Mouse (Mus musculus) erythroid progenitor cell, adult 5-6 weeks (primary cell): ENCODE measurements around the gene Cpa4. TPM values are rescaled to one million over a fixed set of nuclear protein-coding genes. Genes with fewer than 3 reads are reported as not detected.
A peak's percentile ranks its signal among the peaks of the same experiment; 100 is the strongest.

ENCODE experiments used
- ATAC-seq: replicated peaks from 2 replicates; pipeline ENCODE4 v1.8.0; 2016; ENCODE audit warnings: moderate number of reproducible peaks, mild to moderate bottlenecking, moderate TSS enrichment, inconsistent platforms; ENCODE audit not compliant: poor library complexity, low FRiP score, severe bottlenecking
- total RNA-seq, 2 experiments: library from RNA; stranded (forward) in 1 of 2; stranded (reverse) in 1 of 2; fragments of 150-400 nt in 1 of 2; fragments of 186-747, 209-891 nt in 1 of 2; gene quantifications; 2 replicates each; pipeline versions ENCODE4 v1.2.3 to v1.2.4; 2015 to 2017; ENCODE audit warnings: low replicate concordance in 2 of 2

Cpa4 gene
- total RNA-seq (2015; ENCODE audit: low replicate concordance) (not detected in 2 replicates), total RNA-seq (2017; ENCODE audit: low replicate concordance) (not detected in 2 replicates)

DNA sequence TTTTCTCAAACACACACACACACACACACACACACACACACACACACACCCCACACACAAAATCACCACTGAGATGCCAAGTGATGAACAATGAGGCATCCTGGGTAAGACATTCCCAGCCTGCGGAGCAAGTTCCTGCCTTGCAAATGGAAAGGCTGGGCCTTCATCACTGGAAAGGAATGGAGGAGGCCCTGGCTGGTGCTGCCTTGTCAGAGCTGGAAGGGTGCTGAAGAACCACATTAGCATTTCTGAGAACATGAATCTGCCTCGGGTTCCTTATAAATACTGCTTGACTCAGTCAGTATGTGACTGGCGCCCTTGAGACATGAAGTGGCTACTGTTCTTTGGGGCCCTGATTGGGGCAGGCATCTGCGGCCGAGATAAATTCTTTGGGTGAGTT, at the start of gene Cpa4:
TSS of gene Cpa4 (plus strand) at position 301 of the 400 bp plus-strand sequence.
- ATAC-seq: no peak

DNA sequence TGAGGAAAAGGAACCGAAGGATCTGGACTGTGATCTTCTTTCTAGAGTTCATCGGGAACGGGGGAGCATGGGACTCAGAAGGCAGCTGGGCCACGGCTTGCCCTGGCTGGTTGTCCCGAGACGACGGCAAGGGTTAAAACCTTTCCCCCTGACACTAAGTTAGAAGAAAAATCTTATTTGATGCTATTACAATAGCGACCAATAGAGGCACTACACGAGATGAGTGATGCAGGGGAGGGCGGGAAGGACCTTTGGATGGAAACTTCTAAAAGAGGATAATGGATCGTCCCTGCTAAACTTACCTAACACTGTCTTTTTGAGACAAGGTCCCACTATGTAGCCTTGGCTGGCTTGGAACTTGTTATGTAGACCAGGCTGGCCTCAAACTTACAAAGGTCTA, 47.8 kb upstream of the Cpa4 start:
- ATAC-seq: 0 out of 2 replicates have a peak, but pooled peaks have one; percentile 14

DNA sequence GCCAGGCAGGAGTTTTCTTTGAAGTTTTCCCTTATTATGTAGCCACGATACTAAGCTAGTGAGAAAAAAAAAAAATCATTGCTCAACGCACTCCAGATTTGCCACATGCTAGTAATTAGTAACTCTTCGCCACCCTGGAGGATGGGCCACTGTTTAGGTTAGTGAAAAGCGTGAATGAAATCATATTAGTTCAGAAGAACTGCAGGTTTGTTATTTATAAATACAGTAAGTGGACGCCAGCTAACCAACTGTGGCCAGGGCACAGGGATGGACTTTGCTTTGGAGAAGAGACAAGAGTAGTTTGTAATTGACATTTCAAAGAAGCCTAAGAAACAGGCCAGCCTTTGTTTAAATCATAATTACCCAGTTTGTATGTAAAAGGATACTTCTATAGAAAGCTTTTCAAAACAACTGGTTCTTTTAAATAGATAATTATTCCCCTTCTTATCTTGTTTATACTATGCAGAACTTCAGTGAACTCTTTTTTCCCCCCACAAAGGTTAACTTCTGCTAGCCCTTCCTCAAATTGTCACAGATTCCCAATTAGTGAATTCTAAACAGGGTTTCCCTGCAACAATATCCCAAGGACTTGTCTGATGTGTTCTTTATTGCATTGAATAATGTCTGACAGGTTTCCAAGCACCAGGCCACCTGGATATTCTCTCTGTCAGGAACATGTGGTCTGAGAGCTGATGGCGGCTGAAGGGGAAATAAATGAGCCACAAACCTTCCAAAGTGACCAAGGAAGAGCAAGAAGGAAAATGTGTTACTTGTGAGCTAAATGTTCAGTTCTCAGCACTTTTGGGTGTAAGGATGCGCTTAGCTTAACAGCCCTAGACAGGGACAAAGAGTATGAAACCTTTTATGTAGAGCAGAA, 42.5 kb upstream of the Cpa4 start:
- ATAC-seq: no peak

DNA sequence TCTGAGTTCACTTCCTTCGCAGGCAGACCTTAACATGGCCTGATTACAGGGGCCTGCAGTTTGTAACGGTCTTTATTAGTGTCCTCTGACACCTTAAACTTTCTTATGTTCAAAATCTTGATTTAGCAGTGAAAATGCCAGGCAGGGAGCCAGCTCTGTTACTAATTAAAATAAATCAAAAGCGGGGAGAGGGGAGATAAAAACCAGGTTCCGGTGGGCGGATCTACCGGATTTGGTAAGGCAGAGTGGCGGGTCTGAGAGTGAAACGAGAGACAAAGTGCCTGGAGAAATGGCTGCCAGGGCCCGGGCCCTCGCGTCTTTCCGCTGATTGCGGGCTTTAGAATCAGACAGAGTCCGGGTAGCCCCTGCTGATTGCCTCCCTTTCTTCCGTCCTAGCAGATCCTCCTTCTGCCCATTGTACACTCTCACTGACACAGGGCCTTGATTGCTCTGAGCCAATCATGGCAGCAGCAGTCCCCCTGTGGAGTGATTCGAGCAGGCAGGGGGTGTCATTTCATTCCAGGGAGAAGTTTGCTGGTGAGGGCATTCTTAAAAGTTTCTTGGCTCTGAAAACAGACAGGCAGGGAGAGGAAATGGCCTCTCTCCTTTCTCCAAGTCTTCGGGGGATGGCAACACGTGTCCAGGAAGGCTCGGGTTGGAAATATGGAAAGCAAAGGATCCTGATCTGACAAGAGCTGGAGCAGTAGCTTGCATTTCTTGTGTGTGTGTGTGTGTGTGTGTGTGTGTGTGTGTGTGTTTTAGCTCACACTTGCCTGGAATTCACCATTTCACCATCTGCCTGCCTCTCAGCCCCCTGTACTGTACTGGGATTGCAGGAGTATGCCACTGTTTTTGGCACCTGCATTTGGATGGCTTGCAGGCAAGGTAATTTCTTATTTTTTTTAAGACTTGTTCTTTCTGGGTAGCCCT, 41.3 kb upstream of the Cpa4 start:
- ATAC-seq: no peak

DNA sequence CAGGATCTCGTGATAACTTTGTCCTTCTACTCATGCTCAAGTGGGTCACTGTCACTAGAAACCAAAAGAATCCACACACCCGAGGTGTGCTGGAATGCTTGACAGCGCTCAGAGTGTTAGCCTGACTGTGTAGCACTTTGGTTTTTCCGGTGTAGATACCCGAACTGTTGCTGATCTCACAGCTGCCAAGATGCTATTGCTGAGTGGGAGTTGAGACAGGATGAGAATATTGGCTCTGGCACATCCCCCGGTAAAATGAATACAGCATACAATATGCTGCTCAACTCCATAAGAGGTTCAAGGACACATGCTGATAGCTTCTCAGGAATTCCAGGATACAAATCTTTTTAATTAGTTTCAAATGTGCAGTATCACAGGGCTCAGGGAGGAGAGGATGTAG, 39.4 kb upstream of the Cpa4 start:
- ATAC-seq: no peak

DNA sequence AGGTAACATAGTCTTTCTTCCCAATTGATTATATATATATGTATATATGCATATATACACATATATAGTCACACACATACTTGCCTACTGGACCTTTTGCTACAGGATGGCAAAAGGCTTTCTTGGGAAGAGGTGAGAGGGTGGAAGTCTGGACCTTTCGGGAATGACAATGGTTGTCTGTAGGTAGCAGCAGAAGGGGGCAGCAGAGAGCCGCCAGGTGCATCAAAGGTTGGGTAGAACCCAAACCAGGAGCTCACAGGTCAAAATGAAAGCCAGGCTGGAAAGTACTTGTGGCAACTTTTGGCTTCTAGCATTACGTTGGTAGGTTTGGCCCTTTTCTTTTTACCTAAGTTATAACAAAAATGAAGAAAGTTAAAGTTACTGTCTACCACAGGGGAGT, 32.8 kb upstream of the Cpa4 start:
- no peak for ATAC-seq

DNA sequence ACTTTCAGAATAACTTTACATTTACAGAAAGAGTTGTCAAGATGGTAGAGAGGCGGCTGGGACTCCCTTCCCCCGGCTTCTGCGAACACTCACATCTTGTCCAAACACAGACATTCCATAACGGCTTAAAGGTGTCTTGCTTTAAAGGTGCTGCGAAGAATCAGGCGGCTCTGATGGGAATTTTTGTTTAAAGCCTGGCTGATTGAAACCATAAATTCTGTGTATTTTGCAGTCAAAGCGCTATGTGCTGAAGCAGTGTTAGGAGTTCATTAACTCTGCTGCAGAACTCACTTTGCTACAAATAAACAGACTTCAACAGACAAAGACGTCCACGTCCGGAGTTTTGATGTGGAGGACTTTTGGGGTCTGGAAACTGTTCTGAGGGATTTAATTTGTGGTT, 29.9 kb upstream of the Cpa4 start:
- ATAC-seq: no peak

DNA sequence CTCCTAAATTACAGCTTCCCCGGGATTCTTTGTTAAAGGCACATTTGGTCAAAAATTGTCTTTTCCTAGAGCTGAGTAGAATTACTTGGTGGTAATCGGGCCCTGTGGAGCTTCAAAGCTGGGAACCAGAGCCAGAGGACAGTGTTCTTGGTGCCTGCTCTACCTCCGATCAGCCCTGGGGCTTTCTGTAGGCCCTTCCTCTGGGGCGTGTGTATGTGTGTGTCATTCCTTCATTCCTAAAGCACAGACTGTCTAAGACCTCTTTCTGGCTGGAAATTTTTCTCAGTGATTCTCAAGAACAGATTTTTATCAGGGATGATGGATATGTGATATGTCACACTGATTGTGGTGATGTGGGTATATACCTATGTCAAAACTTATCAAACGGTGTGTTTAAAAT, 29.4 kb upstream of the Cpa4 start:
- ATAC-seq: no peak

DNA sequence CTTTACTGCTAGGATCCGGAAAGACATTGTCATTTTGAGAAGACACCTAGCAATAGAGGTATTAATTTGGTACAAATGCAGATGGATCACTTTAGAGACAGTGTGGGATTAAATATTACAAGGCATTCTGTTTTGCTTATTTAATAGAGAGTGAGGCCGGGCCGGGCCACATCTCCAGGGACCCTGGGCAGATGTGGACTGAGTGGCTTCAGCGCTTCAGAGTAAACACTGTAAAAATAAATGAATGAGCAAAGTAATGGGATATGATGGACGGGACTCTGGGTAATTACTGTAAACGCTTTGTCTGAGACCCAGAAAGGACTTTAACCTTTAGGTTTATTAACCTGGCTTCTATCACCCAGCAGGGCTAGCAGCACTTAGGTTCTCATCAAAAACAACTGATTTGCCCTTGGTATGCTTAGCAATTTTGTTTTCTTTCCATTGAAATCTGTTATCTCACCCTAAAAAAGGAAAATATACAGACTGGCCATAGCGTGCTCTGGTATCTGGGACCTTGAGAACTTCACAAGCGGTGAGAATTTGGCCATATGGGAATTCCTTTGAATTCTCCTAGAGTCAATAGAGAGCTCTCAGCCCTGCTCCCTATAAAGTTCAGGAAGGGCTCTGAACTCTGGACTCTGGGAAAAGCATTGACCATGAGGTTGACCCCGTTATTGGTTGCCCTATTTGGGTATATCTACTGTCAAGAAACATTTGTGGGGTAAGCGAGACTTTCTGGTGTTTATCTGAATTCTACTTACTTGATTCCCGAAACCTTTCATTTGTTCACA, 27.0 kb upstream of the Cpa4 start, which contains the start of gene Cpa2:
TSS of gene Cpa2 (plus strand) at position 574 of the 791 bp plus-strand sequence.
- no peak for ATAC-seq

DNA sequence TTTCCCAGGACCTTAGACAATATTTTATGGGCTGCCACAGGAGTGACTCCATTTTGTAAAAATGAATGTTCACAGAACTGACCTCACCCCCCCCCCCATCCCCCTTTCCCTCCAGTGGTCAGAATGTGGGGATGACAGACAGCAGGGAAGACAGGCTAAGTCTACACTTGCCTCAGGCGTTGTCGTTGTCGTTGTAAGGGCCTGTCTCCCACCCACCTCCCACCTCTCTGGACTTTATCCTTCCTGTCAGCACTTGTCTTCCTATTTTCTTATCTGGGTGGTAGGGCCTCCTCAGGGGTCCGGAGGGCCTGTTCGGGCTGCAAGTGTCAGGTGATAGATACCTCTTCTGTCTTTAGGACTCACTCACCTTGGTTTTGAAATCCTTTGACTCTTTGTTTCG, 25.9 kb upstream of the Cpa4 start:
- ATAC-seq: no peak

DNA sequence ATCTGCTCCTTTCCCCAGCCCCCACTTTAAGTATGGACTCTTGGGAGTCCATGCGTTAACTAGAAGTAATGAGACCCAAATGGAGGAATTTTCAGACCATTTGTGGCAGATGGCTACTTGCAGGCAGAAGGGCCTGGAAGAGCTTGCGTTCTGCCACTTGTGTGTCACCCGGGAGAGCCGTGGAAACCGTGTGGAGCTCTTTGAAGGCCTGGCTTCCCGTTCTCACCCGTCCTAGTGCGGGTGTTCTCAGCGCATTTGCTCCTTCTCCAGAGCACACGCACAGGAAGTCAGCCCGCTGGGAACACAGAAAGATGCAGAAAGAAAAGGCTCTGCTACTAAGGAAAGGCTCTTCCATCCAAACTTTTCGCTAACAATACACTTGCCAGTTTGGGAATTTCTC, 25.1 kb upstream of the Cpa4 start:
- no peak for ATAC-seq

DNA sequence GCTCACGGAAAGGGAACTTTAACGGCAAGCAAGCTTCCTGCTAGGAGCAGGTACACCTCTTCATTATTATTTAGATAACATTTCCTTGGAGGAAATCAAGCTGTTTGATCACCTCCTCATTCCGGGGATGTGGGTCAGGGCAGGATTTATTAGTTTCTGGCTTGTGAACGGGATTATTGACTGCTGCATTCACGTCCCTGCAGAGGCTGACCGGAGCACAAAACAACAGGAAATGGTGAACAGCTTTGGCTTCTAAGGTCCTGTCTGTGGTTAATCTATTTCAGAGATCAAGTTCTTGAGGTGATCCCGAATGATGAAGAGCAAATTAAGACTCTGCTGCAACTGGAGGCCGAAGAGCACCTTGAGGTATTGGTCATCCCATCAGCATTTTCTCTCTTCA, 24.3 kb upstream of the Cpa4 start:
- no peak for ATAC-seq

DNA sequence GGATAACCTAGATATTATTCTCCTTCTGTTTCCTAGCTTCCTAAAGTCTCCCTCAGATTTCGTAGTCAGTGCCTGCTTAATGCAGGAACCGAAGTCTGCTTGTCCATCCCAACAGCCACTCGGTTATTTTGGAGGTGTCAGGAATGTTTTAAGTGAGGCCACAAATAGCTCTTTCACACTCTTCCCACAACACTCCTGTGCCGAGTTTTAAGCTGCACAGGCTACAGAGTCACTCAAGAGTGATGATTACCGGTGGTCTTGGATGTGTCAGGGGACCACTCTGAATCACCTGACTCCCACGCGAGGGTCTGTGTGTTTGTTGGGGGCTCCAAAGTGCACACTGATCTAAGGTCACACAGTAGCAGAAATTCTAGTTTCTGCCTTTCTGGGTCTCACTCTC, 22.5 kb upstream of the Cpa4 start:
- ATAC-seq: no peak

DNA sequence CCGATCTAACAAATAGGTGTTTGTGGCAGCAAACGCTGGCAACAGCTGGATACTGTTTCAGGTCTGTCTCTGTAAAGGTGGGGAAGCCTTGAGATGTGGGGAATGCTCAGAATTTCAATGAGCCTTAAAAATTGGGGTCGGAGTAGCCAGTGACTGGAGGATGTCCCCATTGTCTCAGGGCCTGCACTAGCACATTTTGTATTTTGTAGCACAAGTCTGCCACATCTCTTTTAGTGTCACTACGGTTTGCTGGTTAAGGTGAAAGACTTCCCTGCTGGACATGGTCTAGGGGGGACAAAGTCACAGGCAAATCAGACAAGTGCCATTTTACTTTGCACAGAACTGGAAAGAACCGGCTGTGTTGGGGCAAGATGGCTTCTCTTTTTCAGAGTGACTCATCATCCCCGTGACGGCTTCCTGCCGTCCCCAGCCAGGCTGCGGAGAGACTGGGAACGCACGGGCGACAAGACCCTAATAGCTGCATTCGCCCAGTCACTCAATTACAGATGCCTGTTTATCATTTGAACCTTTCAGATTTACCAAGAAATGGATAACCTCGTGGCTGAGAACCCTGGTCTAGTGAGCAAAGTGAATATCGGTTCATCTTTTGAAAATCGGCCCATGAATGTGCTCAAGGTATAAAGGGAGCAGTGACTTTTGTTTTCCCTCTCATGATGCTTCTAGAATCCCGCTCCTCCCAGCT, 21.4 kb upstream of the Cpa4 start:
- ATAC-seq: no peak

DNA sequence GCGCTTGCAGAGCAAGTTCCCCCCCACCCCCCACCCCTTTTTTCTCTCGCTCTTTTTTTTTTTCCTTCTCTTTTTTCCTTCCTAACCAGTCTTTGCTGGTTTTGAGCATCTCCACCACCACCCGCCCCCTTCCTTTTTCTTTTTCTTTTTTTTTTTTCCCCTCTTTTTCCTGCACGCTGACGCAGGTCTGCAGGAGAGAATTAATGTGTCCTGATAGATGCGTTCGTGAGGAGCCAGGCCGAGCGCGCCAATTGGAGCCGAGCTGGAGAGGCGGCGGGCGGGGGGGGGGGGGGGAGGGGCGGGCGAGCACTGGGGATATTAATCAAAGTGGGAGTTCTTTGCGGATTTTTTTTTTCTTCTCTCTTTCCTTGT, 20.9 kb upstream of the Cpa4 start:
- ATAC-seq: no peak

DNA sequence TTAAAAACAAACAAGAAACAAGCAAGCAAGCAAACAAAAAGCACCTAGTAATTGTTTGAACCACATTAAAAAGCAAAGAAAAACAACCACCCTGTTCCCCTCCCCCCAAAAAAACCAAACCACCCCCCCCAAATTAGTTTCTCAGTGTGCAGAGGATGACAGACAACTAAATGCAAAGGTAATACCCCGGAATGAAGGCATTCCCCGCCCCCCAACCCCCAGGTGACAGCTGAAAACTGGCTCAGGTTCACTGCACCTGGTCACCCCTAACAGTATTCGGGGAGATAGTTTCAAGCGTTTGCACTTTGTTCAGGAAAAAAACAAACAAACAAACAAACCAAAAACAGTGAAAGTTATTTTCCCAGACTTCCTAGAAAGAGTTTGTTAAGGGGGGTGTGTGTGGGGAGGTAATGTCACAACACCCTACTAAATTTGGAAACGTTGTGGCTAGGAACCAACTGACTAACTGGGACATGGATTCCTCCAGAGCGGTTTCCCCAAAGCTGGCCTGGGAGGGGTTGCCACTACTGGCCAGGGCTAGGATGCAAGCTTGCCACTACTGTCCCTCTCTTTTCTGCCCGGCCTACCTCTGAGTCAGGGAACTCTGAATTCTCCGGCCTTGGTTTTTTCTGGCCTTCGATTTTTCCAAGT, 20.4 kb upstream of the Cpa4 start:
- no peak for ATAC-seq

DNA sequence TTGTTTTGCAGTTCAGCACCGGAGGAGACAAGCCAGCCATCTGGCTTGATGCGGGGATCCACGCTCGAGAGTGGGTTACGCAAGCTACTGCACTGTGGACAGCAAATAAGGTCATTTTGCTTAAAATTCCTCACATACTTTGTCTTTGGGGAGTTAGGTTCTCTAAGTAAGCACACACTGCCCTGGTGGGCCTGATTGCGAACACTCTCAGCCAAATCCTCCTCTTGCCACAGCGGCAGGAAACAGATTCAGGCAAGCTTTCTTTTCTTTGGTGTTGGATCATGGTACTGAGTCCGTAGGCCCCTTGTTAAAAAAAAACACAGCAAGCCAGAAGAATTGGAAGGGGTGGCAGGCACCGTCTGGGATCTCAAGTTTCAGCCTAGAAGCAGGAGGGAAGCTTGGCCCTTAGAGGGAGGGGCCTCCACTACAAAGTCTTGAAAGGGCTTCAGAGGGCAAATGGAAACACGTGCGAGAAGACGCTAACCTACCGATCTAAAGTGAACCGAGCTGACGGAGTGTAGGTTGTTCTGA, 18.9 kb upstream of the Cpa4 start:
- ATAC-seq: no peak

DNA sequence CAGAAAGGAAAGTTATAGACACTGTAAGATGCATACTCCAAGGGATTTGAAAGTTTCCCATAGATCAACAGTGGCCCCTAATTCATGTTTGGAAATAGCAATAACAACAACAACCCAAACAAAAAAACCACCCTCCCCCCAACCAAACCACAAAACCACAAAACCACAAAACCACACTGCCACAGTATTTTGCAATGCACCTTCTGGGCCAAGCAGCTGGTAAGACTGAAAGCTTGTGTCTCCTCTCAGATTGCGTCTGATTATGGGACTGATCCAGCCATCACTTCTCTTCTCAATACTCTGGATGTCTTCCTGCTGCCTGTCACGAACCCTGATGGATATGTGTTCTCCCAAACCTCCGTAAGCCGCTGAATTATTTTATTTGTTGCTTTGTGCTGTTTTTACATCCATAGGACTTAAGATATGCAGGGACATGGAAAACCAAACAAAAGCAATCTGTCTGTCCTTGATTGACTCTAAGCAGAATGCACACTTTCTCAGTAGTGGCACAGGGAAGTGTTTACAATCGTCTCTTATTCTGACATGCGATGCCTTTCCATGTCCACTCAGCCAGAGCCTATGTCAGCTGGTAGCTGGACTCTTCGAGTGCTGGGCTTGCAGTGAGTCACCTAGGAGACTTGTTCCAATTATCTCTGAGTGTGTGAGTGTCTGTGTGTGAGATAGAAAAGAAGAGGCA, 17.5 kb upstream of the Cpa4 start:
- ATAC-seq: no peak
